Mouse (Mus musculus): ENCODE measurements around the gene Rasa4. TPM values are rescaled to one million over a fixed set of nuclear protein-coding genes. Genes with fewer than 3 reads are reported as not detected.

Rasa4 gene
- polyA plus RNA-seq (2014; fragmentation: Illumina TruSeq; extraction: RNeasy Lipid Tissue Mini Kit (QIAGEN cat#74804); ENCODE audit: low read depth, low replicate concordance): 3.8 TPM

GRCm38 (mm10) chr5:136083669-136084107, at the start of gene Rasa4:
Rasa4 (plus strand) TSS chr5:136083916.

DNA sequence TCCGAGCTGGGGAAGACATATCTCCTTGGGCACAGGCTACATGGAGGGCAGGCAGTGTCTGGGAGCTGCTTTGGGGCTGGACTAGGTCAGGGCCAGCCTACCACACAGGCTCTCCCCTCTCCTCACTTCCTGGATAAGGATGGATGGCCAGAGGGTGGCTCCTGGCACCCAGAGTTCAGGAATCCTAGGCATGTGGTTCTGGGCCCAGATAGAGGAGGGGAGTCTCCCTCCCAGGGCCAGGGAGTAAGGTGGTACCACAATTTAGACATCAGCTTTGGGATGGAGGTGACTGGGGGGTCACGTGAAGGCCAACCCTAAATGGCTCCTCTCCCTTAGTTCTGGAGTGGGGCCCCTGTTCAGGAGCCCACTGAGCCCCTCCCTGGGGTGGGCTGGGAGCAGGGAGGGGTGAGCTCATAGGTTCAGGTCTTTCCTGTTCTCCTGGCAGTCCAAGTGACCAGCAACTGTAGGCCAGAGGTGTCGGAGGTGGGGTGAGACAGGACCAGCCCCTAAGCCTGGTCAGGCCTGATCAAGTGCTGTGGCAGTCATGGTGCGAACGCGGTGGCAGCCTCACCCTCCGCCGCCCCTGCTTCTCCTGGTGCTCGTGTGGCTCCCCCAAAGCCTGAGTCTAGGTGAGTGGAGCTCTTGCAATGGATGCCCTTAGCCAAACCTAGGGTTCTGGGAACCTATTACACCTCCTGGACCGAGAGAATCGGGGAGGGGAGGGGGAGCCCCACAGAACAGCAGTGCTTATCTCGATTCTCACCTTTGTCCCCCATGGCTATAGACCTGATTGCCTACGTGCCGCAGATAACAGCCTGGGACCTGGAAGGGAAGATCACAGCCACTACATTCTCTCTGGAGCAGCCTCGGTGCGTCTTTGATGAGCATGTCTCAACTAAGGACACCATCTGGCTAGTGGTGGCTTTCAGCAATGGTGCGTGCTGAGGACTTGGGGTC, 45.2 kb upstream of the Rasa4 start, which contains the start of gene Upk3b:
TSS of gene Upk3b (plus strand) at position 239 of the 957 bp plus-strand sequence.

DNA sequence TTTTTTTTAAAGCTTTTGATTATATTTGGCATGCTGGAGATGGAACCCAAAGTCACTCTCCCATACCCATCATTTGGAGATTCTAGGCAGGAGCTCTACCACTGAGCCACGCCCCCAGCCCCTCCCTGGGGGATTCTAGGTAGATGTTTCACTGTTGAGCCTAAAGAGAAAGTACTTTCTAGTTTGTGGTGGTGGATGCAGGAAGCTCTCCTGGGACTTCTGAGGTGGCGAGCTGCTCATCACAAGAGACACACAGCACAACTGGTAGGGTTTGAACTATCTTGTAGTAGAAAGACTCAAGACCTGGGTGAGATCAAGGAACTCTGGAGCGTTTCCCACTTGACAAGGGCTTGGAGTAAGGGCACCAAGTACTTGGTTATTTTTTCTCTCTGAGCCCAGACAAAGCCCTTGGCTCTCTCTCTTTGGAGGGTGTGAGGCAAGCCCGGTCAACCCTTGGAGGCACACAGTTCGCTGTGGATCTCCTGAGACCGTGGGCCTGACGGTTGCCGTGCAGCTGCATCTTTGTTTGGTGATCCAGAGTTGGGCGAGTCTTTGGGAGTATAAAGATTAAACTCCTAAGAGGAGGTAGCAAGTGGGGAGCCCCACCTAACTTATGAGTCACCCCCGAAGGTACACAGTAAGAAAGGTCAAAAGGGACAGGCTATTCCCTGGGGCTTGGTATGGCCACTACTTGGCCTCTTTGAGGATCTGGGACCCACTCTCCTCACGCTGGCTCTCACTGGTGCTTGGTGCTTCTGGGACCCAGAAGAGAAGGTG, 29.2 kb upstream of the Rasa4 start, which contains the start of gene Upk3bl:
TSS of gene Upk3bl (plus strand) at position 192 of the 777 bp plus-strand sequence.

DNA sequence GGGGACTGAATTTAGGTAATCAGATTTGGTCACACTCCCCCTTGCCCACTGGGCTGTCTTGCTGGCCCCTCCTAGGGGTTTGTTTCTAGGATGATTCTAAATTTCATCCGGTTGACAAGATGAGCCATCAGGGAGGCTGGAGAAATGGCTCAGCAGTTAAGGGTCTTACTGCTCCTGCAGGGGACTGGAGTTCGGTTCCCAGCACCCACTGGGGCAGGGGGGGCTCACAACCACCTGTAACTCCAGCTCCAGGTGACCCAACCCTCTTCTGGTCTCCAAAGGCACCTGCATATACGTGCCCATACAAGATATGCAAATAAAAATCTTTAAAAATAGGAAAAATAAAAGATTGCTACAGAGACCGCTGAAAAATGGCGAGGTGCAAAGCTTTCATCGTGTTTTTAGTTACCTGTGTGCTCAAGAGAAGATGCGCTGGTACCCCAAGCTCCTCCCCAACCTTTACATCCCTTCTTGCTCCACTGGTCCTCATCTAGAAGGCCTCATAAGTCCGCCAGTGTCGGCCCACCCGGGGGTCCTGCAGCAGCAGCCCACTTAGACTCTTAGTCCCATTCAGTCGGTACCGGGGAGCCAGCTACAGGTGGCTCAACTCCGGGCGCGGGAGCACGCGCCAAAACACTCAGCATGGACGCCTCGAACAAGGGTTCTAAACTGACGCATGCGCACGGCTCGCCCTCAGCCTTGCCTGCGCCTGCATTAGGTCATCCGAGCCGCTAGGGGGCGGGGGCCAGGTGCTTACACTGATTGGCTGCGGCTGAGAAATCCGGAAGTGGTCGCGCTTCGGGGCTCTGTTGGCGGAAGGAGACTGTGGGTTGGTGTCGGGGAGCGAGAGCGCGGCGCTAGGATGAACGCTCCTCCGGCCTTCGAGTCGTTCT, 32.4 kb downstream of the Rasa4 start, which contains the start of gene Polr2j:
TSS of gene Polr2j (plus strand) at position 741 of the 893 bp plus-strand sequence.

DNA sequence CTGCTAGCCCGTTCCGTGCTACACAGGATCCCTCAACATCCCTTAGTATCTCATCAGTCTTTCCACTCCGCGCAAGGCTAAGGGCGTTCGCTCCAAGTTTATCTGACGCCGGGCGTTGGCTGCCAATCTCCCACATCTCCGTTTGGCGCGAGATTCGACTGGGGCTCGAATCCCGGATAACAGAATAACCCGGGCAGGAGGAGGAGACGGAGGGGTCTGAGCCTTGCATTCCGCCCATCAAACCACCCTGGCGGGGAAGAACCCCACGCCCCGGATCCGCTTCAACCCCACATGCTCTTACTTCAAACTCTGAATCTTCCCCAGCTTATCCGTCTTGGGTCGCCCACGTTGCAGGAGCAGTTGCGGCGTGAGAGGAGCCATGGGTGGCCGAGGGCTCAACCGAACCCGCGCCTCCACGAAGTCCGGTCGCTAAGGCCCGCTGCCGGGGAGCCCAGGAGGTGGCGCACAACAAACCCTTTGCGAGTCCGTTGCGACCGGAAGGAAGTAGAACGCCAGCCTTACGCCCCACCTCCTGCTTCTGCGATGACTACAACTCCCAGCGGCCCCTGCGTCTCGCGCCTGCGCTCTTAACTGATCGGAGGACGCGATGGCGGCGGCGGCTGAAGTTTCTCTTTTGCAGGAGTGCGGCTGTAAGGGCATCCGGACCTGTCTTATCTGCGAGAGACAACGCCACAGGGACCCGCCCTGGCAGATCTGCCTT, 52.0 kb downstream of the Rasa4 start, which contains the start of the genes Lrwd1 and Alkbh4:
TSS of gene Lrwd1 (minus strand) at position 504 of the 721 bp plus-strand sequence.
TSS of gene Alkbh4 (plus strand) at position 576 of the 721 bp plus-strand sequence.

Other genes starting within 250 kb of the Rasa4 start
- gene Hspb1, start 196.0 kb upstream of the Rasa4 start, polyA plus RNA-seq (2014; fragmentation: Illumina TruSeq; extraction: RNeasy Lipid Tissue Mini Kit (QIAGEN cat#74804); ENCODE audit: low read depth, low replicate concordance): 1.6 TPM
- 60.7 TPM for gene Ywhag, start 149.3 kb upstream of the Rasa4 start, polyA plus RNA-seq (2014; fragmentation: Illumina TruSeq; extraction: RNeasy Lipid Tissue Mini Kit (QIAGEN cat#74804); ENCODE audit: low read depth, low replicate concordance)
- 1.7 TPM for gene Ssc4d, start 109.4 kb upstream of the Rasa4 start, polyA plus RNA-seq (2014; fragmentation: Illumina TruSeq; extraction: RNeasy Lipid Tissue Mini Kit (QIAGEN cat#74804); ENCODE audit: low read depth, low replicate concordance)
- gene Zp3, start 103.8 kb upstream of the Rasa4 start, polyA plus RNA-seq (2014; fragmentation: Illumina TruSeq; extraction: RNeasy Lipid Tissue Mini Kit (QIAGEN cat#74804); ENCODE audit: low read depth, low replicate concordance): not detected
- gene Dtx2, start 89.1 kb upstream of the Rasa4 start, polyA plus RNA-seq (2014; fragmentation: Illumina TruSeq; extraction: RNeasy Lipid Tissue Mini Kit (QIAGEN cat#74804); ENCODE audit: low read depth, low replicate concordance): 0.16 TPM
- gene Upk3b, start 45.4 kb upstream of the Rasa4 start, polyA plus RNA-seq (2014; fragmentation: Illumina TruSeq; extraction: RNeasy Lipid Tissue Mini Kit (QIAGEN cat#74804); ENCODE audit: low read depth, low replicate concordance): 0.38 TPM
- gene Upk3bl, start 29.4 kb upstream of the Rasa4 start, polyA plus RNA-seq (2014; fragmentation: Illumina TruSeq; extraction: RNeasy Lipid Tissue Mini Kit (QIAGEN cat#74804); ENCODE audit: low read depth, low replicate concordance): not detected
- gene Polr2j, start 32.7 kb downstream of the Rasa4 start, polyA plus RNA-seq (2014; fragmentation: Illumina TruSeq; extraction: RNeasy Lipid Tissue Mini Kit (QIAGEN cat#74804); ENCODE audit: low read depth, low replicate concordance): 3.4 TPM
- 0.88 TPM for gene Lrwd1, start 52.2 kb downstream of the Rasa4 start, polyA plus RNA-seq (2014; fragmentation: Illumina TruSeq; extraction: RNeasy Lipid Tissue Mini Kit (QIAGEN cat#74804); ENCODE audit: low read depth, low replicate concordance)
- 0.41 TPM for gene Alkbh4, start 52.2 kb downstream of the Rasa4 start, polyA plus RNA-seq (2014; fragmentation: Illumina TruSeq; extraction: RNeasy Lipid Tissue Mini Kit (QIAGEN cat#74804); ENCODE audit: low read depth, low replicate concordance)
- gene Orai2, start 86.8 kb downstream of the Rasa4 start, polyA plus RNA-seq (2014; fragmentation: Illumina TruSeq; extraction: RNeasy Lipid Tissue Mini Kit (QIAGEN cat#74804); ENCODE audit: low read depth, low replicate concordance): 4.1 TPM
- 28.2 TPM for gene Prkrip1, start 115.0 kb downstream of the Rasa4 start, polyA plus RNA-seq (2014; fragmentation: Illumina TruSeq; extraction: RNeasy Lipid Tissue Mini Kit (QIAGEN cat#74804); ENCODE audit: low read depth, low replicate concordance)
- not detected for gene Sh2b2, start 162.6 kb downstream of the Rasa4 start, polyA plus RNA-seq (2014; fragmentation: Illumina TruSeq; extraction: RNeasy Lipid Tissue Mini Kit (QIAGEN cat#74804); ENCODE audit: low read depth, low replicate concordance)

Measured in sigmoid colon, adult 10 weeks (tissue).